Mouse (Mus musculus): Measurements from ENCODE around the gene Aldh3a2.

GRCm38 (mm10) chr11:61294431-61294830, 27.2 kb upstream of the Aldh3a2 start:
- no peak for TF ChIP-seq CTCF (IDR thresholded peaks at IDR 0.05; ENCODE audit: insufficient read depth, low read depth, low read length)
- no peak for TF ChIP-seq POLR2A (IDR thresholded peaks at IDR 0.05; ENCODE audit: insufficient read depth, low read depth, low read length)
